Mouse (Mus musculus) skeletal muscle tissue, adult 2 months (tissue): Measurements from ENCODE around the gene P2rx4.
"Not testable (repeated sequence)": the region's sequence is repeated elsewhere in the genome, so short reads cannot be mapped to it uniquely, and the experiment has no call there.

Experiments
- DNase-seq: peaks from one replicate; pipeline ENCODE4 v3.0.0-alpha.2; 2012; ENCODE audit warnings: low read depth, low spot score

P2rx4 gene

DNA sequence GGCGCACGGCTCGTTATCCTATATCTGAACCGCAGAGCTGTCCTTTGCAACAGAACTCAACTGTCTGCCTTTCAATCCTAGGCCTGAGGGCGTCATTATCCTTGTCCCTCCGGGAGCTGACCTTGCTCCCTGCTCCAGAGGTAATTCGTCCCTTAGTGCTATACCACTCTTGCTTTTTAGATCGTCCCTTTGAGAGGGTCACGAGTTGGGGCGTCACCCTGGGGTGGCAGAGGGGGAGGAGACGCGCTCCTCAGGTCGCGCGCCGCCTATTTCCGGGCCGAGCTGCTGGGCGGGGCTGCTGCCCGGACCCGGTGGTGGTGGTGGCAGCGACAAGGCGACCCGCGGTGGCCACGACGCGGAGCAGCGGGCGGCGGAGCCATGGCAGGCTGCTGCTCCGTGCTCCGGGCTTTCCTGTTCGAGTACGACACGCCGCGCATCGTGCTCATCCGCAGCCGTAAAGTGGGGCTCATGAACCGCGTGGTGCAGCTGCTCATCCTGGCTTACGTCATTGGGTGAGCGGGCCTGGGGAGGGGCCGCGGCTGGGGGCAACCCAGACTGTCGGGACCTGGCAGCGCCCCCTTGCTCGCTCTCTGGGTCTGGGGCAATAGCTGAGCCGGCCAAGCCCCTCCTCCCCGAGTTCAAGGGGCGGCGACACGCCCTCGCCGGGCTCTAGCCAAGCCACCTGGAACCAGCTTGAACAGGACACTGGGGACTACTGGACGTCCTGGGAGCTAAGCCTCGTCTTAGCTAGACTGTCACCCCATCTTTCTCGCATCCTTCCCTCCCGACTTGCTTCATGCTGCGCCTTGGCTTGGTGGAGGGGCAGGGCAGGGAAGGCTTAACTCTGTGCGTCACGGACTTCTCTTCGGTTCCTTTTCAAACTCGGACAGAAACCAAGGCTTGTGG lies at the start of gene P2rx4:
P2rx4 (plus strand) TSS at position 269 of the 906 bp plus-strand sequence.
- peak; percentile 77 for DNase-seq

DNA sequence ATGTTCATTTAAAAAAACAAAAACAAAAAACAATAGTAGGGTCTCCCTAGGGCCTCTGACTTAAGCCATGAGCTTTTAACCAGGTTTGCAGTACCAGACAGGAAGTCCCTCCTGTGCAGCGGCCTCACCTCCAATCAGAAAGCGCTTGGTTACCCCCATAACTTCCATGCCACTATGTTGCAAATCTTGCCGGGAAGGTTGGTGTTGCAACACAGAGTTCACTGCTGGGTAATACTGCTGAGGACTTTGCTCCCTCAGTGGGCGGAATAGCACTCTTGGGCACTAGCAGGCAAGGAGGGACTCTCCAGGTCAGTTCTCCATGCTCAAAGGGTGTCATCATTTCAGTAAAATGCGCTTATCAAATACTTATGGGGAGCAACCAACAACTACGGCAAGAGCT lies 44.8 kb upstream of the P2rx4 start:
- no peak for DNase-seq

DNA sequence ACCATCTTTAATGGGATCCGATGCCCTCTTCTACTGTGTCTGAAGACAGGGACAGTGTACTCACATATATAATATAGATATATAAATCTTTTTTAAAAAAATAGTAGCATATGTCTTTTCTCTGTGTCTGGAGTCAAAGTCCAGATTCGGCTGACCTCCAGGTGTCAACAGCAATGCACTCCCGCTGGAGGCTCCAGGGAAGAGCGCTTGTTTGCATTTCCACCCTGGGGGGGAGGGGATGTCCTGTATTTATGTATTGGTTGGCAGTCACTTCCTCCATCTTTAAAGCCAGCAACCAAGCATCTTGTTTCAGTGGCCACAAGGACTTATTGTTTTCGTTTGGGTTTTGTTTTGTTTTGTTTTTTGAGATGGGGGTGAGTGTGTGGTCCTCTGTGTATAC lies 42.3 kb upstream of the P2rx4 start:
- DNase-seq = no peak

DNA sequence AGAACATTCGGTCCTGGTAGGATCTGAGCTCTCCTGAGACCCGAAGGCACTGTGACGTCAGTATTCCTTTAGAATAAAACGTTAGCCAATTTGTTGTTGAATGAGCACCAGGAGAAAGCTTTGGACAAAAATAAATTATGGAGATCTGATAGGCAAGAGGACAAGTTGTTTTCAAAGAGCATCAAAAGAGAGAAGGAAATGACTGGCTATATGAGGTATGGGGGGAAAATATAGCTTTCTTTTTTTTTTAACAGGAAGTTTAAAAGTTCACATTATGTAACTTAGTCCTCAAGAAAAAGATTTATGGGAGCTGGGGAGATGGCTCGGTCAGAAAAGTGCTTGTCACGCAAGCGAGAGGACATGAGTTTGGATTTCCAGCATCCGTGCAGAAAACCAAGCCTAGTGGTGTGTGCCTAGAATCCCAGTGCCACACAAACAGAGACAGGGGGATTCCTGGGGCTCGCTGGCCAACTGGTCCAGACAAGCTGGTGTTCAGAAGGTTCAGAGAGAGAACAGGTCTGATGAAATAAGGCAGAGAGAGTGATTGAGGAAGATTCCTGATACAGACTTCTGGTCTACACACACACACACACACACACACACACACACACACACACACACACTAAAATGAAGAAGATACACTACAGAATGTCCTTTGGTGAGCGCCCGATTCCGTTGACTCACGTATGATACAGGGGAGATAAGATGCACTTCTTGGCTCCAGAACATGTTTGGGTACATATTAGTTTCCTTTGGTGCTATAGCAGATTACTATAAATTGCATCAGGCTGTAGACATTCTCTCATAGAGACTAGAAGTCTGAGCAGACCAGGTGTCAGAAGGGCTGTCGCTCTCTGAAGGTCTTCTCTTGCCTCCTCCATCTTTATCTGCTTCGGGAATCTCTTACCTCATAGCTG lies 38.1 kb upstream of the P2rx4 start:
- DNase-seq = no peak

DNA sequence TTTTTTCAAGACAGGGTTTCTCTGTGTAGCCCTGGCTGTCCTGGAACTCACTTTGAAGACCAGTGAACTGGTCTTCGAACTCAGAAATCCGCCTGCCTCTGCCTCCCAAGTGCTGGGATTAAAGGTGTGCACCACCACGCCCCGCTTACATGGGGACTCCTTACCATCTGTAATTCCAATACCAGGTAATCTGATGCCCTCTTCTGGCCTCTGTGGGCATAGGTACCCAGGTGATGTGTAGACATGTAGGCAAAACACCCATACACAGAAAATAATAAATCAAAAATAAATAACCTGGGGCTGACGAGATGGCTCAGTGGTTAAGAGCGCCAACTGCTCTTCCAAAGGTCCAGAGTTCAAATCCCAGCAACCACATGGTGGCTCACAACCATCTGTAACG lies 35.7 kb upstream of the P2rx4 start:
- DNase-seq = not testable (repeated sequence)

DNA sequence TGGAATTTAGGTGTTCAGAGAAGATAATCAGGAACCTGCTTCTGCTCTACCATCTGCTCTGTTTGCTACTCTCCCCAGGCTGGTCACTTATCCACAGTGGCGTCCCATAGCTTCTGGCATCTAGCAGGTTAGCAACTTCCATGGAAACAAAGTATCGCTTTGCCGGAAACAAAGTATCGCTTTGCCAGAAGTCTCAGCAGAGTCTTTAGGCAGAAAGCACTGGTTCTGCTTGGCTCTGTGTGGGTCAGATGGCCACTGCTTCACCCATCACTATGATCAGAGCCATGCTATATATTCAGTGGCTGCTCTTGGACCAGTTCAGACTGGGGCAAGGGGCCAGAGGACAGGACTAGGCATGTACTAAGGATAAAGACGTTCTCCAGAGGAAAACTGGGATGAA lies 35.0 kb upstream of the P2rx4 start:
- no peak for DNase-seq

DNA sequence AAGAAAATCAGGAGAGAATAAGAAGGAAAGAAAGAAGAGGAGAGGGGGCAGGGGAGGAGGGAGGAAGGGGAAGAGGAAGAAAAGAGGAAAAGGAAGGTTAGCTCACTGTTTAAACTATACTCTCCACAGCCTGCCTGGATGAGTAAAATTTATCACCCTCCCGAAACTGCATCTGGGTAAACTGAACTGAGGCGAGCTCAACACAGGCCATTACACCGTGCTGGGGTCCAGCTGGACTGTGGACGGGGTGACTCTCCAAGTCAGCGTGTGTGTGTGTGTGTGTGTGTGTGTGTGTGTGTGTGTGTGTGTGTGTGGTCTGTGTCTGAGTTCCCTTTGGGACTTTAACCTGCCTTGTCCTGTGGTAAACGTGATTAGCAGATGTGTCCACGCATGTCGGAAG lies 31.3 kb upstream of the P2rx4 start:
- DNase-seq = no peak

DNA sequence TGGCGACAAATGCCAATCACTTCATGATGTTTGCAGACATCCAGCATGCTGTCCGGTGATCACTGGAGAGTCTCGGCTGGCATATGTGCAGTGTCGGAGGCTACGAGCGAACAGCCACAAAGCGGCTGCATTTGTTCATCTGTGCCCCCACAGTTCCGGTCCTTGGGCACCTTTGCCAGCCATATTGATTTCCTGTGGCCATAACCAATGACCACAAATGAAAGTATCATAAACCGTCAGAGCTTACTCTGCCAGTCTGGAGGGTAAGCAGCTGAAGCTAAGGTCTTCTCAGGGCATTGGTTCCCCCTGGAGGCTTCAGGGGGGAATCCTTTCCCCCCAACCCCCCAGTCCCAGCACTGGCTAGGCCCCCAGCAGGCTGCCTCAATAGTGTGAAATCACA lies 29.4 kb upstream of the P2rx4 start:
- no peak for DNase-seq

DNA sequence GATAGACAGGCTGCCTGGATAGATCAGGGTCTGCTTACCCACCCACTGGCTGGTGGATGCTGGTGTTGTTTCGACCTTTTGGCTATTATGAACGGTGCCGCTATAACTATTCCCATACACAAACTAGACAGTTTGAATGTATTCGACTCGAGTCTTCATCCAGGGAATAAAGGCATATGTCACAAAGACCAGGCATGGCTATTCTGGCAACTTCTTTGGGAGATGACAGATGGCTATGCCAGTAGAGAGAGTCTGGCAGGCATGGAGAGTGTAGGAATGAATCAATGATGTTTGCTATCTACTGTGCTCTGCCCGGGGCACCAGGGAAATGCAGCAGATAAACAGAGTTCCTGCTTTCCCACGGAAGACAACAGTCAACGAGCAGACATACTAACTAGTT lies 27.5 kb upstream of the P2rx4 start:
- no peak for DNase-seq

DNA sequence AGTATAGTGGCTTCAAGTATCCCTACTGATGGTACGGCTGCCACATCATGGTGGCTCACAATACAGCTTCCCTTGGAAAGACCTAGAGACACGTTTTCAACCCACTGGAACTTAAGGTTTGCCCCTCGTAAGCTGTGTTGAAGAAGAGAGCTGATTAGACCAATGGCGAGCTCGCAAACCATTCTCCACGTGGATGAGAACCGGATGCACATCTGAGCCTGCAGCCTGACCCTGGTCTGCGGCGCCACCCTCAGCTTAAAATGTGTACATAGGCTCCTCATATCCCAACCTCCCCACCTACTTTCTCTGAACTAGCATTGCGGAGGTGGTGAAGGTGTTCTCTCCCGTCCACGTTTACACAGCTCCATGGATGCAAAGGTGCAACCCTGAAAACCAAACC lies 26.1 kb upstream of the P2rx4 start:
- DNase-seq = no peak

DNA sequence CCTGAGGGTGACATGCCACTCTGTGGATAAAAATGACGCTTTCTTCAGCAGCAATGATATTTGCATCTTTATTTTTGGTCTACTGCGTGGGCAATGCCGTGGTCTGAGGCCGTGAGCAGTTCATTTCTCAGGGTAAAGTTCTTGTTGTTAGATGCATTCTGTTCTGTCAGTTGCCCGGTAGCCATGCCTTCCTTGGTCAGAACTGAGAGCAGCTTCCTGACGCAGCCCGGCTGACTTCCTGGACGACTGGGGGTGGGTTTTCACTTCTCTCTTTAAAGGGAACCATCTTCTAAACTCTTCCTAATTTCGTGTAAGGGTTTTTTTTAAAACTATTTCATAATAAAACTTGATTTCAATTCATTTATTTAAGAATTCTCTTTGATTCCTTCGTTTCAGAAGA lies 23.4 kb upstream of the P2rx4 start:
- no peak for DNase-seq

DNA sequence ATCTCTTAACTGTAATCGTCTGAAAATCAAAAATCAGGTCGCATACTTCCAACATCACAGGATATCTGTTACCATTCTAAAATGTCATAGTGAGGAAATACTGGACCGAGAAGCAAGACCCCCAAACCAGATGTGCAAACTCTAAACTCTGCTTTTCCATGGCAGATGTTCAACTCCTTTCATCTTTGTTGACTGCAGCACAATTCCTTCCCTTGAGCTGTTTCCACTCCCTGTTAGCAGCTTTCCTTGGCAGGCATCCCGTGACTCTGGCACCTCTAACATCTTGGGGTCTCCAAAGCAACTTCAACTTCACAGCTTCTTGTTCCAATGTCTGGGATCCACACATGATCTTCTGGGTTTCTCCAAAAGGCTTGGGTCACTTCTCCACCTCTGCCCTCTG lies 20.0 kb upstream of the P2rx4 start:
- DNase-seq = no peak

DNA sequence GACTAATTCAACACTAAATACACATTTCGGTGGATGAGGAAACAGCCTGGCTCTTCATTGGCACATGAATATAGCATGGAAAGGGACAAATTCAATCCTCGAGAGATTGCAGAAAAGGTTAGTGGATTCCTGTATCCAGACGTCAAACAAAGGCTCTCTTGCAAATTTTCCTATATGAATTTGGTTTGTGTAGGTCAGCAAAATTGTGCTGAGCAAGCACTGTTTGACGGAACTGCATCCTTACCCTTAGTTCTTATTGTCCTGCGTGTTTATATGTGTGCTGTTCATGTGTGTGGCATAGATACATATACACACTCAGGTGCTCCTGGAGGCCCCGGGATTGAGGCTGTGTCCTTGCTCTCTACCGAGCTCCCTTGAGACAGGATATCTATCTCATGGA lies 18.2 kb upstream of the P2rx4 start:
- DNase-seq = no peak

DNA sequence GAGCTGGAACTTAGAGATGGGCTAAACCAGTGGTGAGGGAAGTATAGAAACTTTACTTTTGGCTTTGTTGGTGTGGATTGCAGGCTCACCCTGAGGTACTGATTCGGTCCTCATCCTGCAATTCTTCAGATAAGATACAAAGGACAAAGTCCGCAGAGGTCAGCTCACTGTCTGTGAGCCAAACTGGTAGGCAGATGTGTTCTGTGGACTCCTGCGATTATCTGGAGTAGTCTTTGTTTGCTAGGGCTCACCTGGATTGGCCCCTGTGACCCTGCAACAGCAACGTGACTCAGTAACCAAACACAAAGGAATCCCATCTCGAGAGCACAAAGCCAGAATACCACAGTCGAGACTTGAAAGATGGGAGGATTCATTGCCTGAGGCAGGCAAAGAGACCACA lies 16.9 kb upstream of the P2rx4 start:
- DNase-seq = no peak

DNA sequence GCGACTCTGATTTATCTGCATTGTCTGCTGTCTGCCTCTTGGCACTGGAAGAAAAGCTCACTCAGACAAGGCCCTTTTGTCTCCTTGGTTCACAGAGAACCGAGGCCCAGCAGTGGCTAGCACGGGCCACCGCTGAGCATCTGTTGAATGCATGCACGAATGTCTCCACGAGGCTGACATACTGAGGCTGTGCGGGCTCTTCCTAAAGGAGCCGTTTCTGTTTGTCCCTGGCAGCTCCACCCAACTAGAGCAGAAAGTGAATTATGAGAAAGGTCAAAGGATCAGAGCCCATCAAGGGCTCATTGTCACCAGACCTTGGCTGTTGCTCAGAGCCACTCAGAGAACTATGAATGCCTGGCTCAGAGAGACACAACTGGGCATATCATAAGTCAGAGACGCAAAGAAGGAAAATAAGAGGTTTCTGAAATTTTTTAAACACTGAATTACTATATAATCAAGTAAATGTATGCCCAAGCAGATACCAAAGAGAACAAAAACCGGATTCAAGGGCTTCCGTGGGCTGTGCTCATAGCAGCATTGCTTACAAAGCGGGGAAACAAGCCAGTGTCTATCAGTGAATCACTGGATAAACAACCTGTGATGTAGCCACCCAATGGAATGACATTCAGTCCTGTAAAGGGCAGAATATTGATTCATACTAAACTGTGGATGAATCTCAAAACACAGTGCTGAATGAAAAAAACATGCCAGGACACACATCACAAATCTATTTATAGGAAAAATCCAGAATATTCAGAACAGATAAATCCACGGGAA lies 13.7 kb upstream of the P2rx4 start:
- DNase-seq = no peak

DNA sequence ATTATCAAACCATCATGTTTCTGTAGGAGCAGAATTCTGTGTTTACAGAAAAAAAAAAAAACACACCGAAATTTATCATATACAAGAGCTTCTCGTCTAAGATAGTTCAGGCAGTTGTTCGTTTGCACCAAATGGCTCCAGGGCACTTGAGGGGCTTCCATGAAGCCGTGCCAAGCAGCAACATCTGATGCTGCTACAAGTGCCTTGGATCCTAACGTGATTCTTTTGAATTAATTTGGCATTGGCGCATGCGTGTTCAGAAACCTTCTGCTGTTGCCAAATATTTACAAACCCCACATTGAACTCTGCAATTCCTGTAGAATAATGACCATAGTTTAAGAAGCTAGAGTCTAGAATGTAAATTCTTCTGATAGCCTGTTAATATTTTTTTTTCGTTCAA lies 11.8 kb upstream of the P2rx4 start:
- no peak for DNase-seq

DNA sequence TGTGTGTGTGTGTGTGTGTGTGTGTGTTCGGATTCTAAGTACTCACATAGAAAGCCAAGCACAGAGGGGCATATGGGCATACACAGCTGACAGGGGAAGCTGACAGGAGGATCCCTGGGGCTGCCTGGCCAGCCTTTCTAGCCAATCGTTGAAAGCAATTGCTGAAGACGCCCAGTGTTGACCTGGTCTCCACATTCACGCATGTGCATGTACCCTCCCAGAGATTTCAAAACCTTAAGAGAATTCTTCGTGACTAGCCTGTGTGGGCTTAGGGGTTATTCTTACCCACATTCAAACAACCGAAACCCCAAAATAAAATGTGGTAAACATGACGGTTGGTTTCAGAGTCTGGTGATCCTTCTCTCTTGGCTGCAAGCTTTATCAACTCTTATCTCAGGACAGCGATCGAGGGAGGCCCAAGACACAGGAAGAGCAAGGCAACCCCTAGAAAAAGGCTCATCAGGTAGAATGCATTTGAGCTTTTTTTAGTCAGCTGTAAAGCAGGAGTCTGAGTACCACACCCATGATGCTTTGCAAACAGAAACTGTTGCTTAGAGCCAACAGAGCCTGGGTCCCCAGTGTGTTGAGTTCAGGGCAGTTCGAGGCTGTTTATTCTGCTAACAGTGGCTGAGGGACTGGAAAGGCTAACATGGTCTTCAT lies 9.2 kb upstream of the P2rx4 start:
- DNase-seq = no peak

DNA sequence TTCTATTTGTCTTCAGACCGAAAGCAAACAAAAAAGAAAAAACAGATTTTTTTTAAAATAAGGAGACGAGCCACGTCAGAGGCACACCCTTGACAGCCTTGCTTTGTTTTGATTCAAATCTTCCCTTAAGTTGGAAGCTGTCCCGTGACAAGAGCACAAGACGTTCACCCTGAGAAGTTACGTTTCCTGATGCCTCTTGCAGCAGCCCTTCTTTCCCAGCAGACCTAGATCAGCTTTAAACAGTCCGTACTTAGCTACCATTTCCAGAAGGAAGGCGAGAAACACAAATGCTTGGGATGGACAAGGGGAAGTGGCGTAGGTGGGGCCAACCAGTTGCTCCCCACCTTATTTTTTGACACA lies 8.7 kb upstream of the P2rx4 start:
- peak; percentile 53 for DNase-seq

DNA sequence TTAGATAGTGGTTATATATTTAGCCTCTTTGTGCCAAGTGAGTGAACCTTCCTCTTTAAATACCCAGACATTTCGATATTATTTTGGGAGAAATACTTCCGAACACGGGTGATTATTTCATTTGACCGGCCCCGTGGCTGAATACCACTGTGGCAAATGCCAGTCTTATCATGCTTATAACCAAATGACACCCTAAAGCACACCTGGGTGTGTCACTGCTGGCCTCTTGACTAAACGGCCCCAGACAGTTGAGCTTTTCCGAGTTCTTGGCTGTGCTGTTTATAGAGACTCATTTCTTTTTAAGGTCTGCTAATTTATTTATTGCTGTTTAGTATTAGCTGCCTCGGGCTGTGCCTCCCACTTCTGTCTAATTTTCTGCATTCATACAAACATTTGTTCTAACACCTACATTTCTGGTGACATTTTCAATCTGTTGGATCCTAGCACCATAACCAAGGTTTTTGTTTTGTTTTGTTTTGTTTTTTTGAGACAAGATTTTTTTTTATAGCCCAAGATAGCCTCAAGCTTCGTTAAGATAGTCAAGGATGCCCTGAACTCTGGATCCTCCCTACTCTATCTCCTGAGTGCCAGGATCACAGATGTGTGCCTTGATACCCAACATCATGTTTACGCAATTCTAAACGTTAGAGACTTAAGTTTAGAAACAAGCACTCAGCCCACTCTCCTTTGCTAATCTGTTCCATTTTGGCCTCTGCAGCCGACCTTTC lies 7.1 kb upstream of the P2rx4 start:
- DNase-seq = no peak

DNA sequence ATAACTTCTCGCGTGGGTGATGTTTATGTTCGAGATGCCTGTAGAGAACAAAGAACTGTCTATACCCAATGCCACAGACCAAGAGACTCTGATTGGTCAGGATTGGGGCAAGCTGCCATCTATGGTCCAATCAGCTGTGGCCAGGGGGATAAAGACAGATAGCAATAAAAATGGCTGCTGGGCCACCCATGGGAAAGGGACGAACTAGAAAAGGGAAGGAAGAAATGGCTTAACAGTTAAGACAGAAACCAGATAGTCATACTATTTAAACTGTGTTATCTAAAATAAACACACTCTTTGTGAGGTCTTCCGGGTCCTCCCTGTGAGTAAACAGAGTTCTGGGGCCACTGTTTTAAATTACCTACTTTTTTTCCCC lies 6.5 kb upstream of the P2rx4 start:
- DNase-seq = no peak

DNA sequence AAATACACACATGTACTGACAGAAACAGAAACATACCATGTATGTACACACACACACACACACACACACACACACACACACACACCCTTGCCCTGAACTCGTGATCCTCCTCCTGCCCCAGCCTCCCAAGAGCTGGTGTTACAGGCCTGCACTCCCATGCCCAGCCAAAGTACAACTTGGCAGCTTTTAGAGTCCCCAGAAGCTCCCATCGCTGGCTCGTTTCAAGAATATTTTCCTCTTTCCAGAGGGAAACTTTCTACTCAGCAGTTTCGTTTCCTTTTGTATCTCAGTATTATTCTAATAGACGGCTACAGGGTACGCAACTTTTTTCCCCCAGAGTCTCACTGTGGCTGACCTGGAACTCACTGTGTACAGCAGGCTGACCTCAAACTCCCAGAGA lies 5.2 kb upstream of the P2rx4 start:
- DNase-seq = peak; percentile 55
